Mouse (Mus musculus) kidney, adult 10 weeks (tissue): ENCODE measurements around the gene Mypop. TPM values are rescaled to one million over a fixed set of nuclear protein-coding genes. Genes with fewer than 3 reads are reported as not detected.

Experiments used
- polyA plus RNA-seq: library from polyadenylated mRNA; stranded (reverse); fragments of 350-450 nt; fragmentation: Illumina TruSeq; extraction: RNeasy Lipid Tissue Mini Kit (QIAGEN cat#74804); gene quantifications from one replicate; pipeline ENCODE4 v1.2.3, GENCODE M21; 2014; ENCODE audit warnings: low read depth, low replicate concordance

The Mypop gene
- 0.36 TPM for polyA plus RNA-seq

GRCm38 (mm10) chr7:18990601-18991295 lies at the start of gene Mypop:
Gene Mypop, plus strand, starts transcription at chr7:18991245.

DNA sequence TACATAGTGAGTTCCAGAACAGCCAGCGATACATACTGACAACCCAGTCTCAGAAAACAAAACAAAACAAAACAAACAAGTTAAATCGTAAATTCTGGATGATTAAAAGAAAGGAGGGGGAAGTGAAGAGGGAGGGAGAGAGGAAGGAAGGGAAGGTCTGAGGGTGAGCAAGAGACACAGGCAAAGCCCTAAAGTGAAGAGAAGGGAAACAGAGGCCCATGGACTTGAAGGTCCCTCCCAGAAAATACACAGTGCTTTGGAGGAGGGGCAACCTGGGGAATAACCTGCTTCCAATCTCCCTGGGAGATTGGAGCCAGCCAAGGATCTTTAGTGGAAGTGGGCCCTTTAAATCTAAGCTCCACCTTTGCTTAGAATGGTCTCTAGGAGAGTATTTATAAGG lies 3.9 kb upstream of the Mypop start, which contains the start of gene Nanos2:
Gene Nanos2, plus strand, starts transcription at position 301 of the 400 bp plus-strand sequence.

GRCm38 (mm10) chr7:19003902-19004630 lies 13.0 kb downstream of the Mypop start, which contains the start of gene Irf2bp1:
Gene Irf2bp1, plus strand, starts transcription at chr7:19004044.

GRCm38 (mm10) chr7:19023357-19023814 lies 32.3 kb downstream of the Mypop start, which contains the start of gene Foxa3:
Gene Foxa3, minus strand, starts transcription at chr7:19023538.

DNA sequence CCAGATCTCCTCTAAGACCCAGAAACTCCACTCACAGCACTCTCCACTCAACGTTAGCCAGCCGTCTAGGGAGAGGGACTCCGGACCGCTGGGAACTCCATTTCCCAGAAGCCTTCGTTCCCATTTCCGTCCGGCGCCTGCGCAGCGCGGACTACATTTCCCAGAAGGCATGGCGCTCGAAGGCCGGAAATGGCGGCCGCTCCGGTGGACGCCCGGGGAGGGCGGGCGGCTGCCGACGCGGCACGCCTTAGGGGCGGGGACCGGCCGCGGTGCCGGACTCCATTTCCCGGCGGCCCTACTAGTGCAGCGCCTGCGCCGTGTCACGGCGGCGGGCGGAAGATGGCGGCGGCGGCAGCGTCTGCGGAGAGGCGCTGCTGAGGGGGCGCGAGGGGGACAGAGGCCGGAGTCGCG lies 33.1 kb downstream of the Mypop start, which contains the start of gene Sympk:
Gene Sympk, plus strand, starts transcription at position 282 of the 411 bp plus-strand sequence.

Other genes with a start within 250 kb of the Mypop start
- not detected for gene Psg19, start 192.7 kb upstream of the Mypop start, polyA plus RNA-seq
- not detected for gene Psg17, start 169.6 kb upstream of the Mypop start, polyA plus RNA-seq
- gene Mill2, start 151.3 kb upstream of the Mypop start, polyA plus RNA-seq, result 3.4 TPM
- not detected for gene Pglyrp1, start 119.9 kb upstream of the Mypop start, polyA plus RNA-seq
- 0.53 TPM for gene Ccdc61, start 80.8 kb upstream of the Mypop start, polyA plus RNA-seq
- gene Nova2, start 65.4 kb upstream of the Mypop start, polyA plus RNA-seq, result 0.28 TPM
- gene Nanos2, start 3.8 kb upstream of the Mypop start, polyA plus RNA-seq, result not detected
- 0.97 TPM for gene Irf2bp1, start 12.8 kb downstream of the Mypop start, polyA plus RNA-seq
- not detected for gene Foxa3, start 32.3 kb downstream of the Mypop start, polyA plus RNA-seq
- 4.5 TPM for gene Sympk, start 33.1 kb downstream of the Mypop start, polyA plus RNA-seq
- not detected for gene Rsph6a, start 63.4 kb downstream of the Mypop start, polyA plus RNA-seq
- 1.1 TPM for gene Dmwd, start 85.0 kb downstream of the Mypop start, polyA plus RNA-seq
- gene Dmpk, start 92.6 kb downstream of the Mypop start, polyA plus RNA-seq, result 0.57 TPM
- gene Six5, start 103.3 kb downstream of the Mypop start, polyA plus RNA-seq, result 0.57 TPM
- gene Gm4969, start 127.1 kb downstream of the Mypop start, polyA plus RNA-seq, result not detected
- gene Fbxo46, start 128.6 kb downstream of the Mypop start, polyA plus RNA-seq, result 0.36 TPM
- gene Qpctl, start 158.0 kb downstream of the Mypop start, polyA plus RNA-seq, result 5.9 TPM
- 0.44 TPM for gene Snrpd2, start 158.5 kb downstream of the Mypop start, polyA plus RNA-seq
- gene Gipr, start 174.9 kb downstream of the Mypop start, polyA plus RNA-seq, result not detected
- not detected for gene Eml2, start 185.2 kb downstream of the Mypop start, polyA plus RNA-seq
- gene Gpr4, start 221.3 kb downstream of the Mypop start, polyA plus RNA-seq, result 1.8 TPM
- gene Opa3, start 237.1 kb downstream of the Mypop start, polyA plus RNA-seq, result 12.2 TPM